Mouse (Mus musculus) ES-E14 (cell line): ENCODE measurements at regions not wholly inside any gene's neighbourhood (a gene's known extent, or its start where the extent isn't known, plus 50 kb on each side); places are given as distances from the start of the nearest gene placed in this dataset.

Experiments used
- DNase-seq: peaks from one replicate; pipeline ENCODE4 v3.0.0-alpha.2; 2013; ENCODE audit warnings: low read depth, low spot score
- H3K27ac ChIP-seq: 2 replicates; pipeline ENCODE4 v1.5.1; 2012; ENCODE audit warnings: low read depth, mild to moderate bottlenecking, low read length, moderate library complexity, mixed read lengths; ENCODE audit not compliant: poor library complexity, insufficient read depth, severe bottlenecking
- H3K36me3 ChIP-seq: 2 replicates; pipeline ENCODE4 v1.6.1; 2012; ENCODE audit warnings: mild to moderate bottlenecking, low read length, moderate library complexity, mixed read lengths; ENCODE audit not compliant: control insufficient read depth, poor library complexity, insufficient read depth, severe bottlenecking
- H3K4me1 ChIP-seq, 2 experiments: fragments of 150-350 bp in 1 of 2; sonication (generic) in 1 of 2; 2 replicates each; pipeline ENCODE4 v1.6.1; 2012; ENCODE audit warnings: low read length in 2 of 2, mild to moderate bottlenecking in 1 of 2, mixed read lengths in 1 of 2; ENCODE audit not compliant: control insufficient read depth in 2 of 2, insufficient read depth in 2 of 2, poor library complexity in 1 of 2
- H3K4me3 ChIP-seq, 2 experiments: fragments of 150-350 bp in 1 of 2; sonication (generic) in 1 of 2; 2 replicates each; pipeline ENCODE4 v1.5.1; 2012; ENCODE audit warnings: low read length in 2 of 2, low read depth in 1 of 2, mild to moderate bottlenecking in 1 of 2, mixed read lengths in 1 of 2; ENCODE audit not compliant: insufficient read depth in 1 of 2, poor library complexity in 1 of 2, severe bottlenecking in 1 of 2
- H3K9ac ChIP-seq: 2 replicates; pipeline ENCODE4 v1.6.1; 2012; ENCODE audit warnings: low read depth, mild to moderate bottlenecking, low read length, mixed read lengths; ENCODE audit not compliant: poor library complexity, insufficient read depth, severe bottlenecking
- H3K9me3 ChIP-seq: fragments of 150-350 bp; sonication (generic); 2 replicates; pipeline ENCODE4 v1.6.1; 2012; ENCODE audit warnings: low read depth, mild to moderate bottlenecking, low read length; ENCODE audit not compliant: control insufficient read depth, insufficient read depth
- CHD2 ChIP-seq: IDR thresholded peaks from 2 replicates; pipeline ENCODE4 v1.6.1; 2014; ENCODE audit warnings: mild to moderate bottlenecking, low read depth, low read length, inconsistent platforms
- HCFC1 ChIP-seq: IDR thresholded peaks from 2 replicates; pipeline ENCODE4 v1.6.1; 2012; ENCODE audit warnings: low read length, inconsistent platforms, borderline replicate concordance; ENCODE audit not compliant: insufficient read depth
- MAFK ChIP-seq: IDR thresholded peaks from 2 replicates; pipeline ENCODE4 v1.6.1; 2014; ENCODE audit warnings: mild to moderate bottlenecking, low read depth, low read length, inconsistent platforms; ENCODE audit not compliant: insufficient read depth
- ZC3H11A ChIP-seq: IDR thresholded peaks from 2 replicates; pipeline ENCODE4 v1.6.1; 2012; ENCODE audit warnings: low read depth, mild to moderate bottlenecking, inconsistent platforms, low read length, borderline replicate concordance
- ZNF384 ChIP-seq: IDR thresholded peaks from 2 replicates; pipeline ENCODE4 v1.6.1; 2012; ENCODE audit warnings: low read depth, low read length, inconsistent platforms
- in situ Hi-C, 2 experiments: fragments of 600-800 bp; cut with MboI; formaldehyde crosslinking; loops; one replicate each; pipeline ENCODE4 v1.15.1; 2025; ENCODE audit warnings: low sequenced_read_pairs in 2 of 2, inconsistent platforms in 1 of 2; ENCODE audit not compliant: unreplicated experiment in 2 of 2

DNA sequence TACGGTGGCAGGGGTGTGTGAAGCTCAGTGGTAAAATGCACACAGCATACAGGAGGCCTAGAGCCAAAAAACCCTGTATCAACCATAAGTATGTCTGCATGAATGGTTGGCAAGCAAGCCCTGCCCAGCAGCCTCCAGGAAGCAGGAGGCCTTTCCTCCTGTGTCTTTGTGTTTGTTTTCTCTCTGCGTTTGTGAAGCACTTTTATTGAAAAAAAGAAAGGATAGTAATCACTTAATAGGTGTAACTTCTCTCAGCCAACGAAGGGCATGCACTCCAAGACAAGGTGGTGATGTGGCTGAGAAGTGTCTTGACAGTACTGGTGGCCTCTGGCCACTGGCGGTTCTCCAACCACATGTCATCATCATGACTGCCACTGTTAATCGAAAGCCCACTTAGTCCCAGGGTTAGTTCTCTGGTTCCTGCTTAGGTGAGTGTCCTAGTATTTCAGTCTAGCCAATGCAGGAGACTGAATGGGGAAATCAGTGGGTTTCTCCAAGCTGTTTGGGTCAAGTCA is 66.5 kb upstream of the Polg start:
- Histone ChIP-seq H3K27ac (no peak overlapping the region), H3K4me3 (no peak overlapping the region)
- DNase-seq: no peak

DNA sequence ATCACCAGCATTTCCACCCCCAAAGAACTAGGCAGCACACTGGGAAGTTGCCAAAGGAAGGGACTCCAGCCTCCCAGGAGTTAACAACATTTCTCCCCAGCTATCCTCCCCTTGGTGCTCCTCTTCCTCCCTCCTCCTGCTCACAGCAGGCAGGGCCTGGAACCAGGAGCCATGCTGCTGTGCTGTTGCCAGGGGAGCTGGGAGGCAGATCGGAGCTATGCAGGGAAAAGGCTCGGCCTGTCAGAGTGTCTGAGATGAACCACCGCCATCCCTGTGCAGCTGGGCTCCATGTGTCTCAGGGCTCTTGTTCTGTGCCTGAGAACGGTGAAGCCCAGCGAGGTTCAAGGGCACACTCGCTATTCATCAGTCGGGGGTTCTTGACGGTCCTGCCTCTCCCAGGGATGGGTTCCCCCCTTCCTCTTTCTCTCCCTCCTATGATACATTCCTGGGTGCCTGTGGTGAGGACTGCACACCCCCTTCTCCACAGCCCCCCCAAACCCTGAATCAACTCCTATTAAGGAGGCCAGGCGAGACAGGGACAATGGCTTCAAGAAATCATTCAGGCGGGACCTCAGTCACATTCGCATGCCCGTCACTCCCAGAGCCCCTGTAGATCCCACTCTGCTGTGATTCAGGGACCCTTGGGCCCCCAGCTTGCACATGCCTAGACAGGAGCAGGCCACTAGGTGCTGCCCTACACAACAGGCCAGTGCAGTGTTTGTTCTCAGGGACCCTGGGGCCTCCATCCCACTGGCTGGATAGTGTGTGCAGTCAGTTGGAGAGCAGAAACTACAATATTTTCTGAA is 65.6 kb upstream of the Polg start:
- no peak overlapping the region for H3K4me3 ChIP-seq
- no peak for DNase-seq
- H3K36me3 ChIP-seq: no peaks in the 10 kb centered on the region
- H3K9ac ChIP-seq: no peak overlapping the region
- H3K9me3 ChIP-seq: no peaks in the 10 kb centered on the region
- H3K4me1 ChIP-seq: peaks cover 6 to 12% of the 10 kb centered on the region in 2 experiments; a peak in 3 of 4 replicates
- TF ChIP-seq HCFC1 (no peak), ZNF384 (no peak), ZC3H11A (no peak), MAFK (no peak), CHD2 (no peak)
- no peak overlapping the region for H3K27ac ChIP-seq
- in situ Hi-C loops: no loop called here

More for the DNA sequence above, 66.5 kb upstream of the Polg start:
- no peaks in the 10 kb centered on the region for H3K36me3 ChIP-seq
- H3K4me1 ChIP-seq: peaks cover 6 to 12% of the 10 kb centered on the region in 2 experiments; a peak in 3 of 4 replicates
- TF ChIP-seq ZC3H11A: no peak
- no peak for TF ChIP-seq HCFC1
- no peak for TF ChIP-seq CHD2
- TF ChIP-seq MAFK: no peak
- no peak for TF ChIP-seq ZNF384
- no peak overlapping the region for H3K9ac ChIP-seq
- no peaks in the 10 kb centered on the region for H3K9me3 ChIP-seq
- in situ Hi-C loops: no loop called here

- in situ Hi-C loops: no loop called here
Observed at GRCm38 (mm10) chr7:79531142-79531541, 65.0 kb upstream of the Polg start.

GRCm38 (mm10) chr7:79529480-79529879 is 63.3 kb upstream of the Polg start:
- H3K27ac ChIP-seq: no peak overlapping the region

More at GRCm38 (mm10) chr7:79531142-79531541, 65.0 kb upstream of the Polg start:
- Histone ChIP-seq H3K9me3 (no peaks in the 10 kb centered on the region), H3K4me1 (peaks cover 8 to 12% of the 10 kb centered on the region in 2 experiments; a peak in 3 of 4 replicates), H3K27ac (no peak overlapping the region), H3K4me3 (no peak overlapping the region), H3K36me3 (no peaks in the 10 kb centered on the region), H3K9ac (no peak overlapping the region)
- TF ChIP-seq MAFK: no peak
- TF ChIP-seq CHD2: no peak
- no peak for TF ChIP-seq ZNF384
- no peak for TF ChIP-seq ZC3H11A
- no peak for TF ChIP-seq HCFC1
- DNase-seq: no peak

More at GRCm38 (mm10) chr7:79529480-79529879, 63.3 kb upstream of the Polg start:
- H3K4me1 ChIP-seq: peaks cover 7 to 8% of the 10 kb centered on the region in 2 experiments; a peak in 3 of 4 replicates
- DNase-seq: no peak
- TF ChIP-seq CHD2: no peak
- TF ChIP-seq MAFK: no peak
- TF ChIP-seq HCFC1: no peak
- no peak for TF ChIP-seq ZC3H11A
- TF ChIP-seq ZNF384: no peak
- H3K36me3 ChIP-seq: no peaks in the 10 kb centered on the region
- H3K4me3 ChIP-seq: no peak overlapping the region
- no peaks in the 10 kb centered on the region for H3K9me3 ChIP-seq
- no peak overlapping the region for H3K9ac ChIP-seq
- in situ Hi-C loops: no loop called here
